Mouse (Mus musculus) cerebellum, adult 2 months (tissue): ENCODE results near the gene Pitx3.

ENCODE experiments used
- CTCF ChIP-seq: fragments of 200-500 bp; IDR thresholded peaks from 2 replicates; pipeline ENCODE4 v1.5.1; 2011; ENCODE audit warnings: low read depth, mild to moderate bottlenecking, control low read depth, low read length, moderate library complexity, borderline replicate concordance; ENCODE audit not compliant: insufficient read depth
- POLR2A ChIP-seq: fragments of 200-500 bp; IDR thresholded peaks from 2 replicates; pipeline ENCODE4 v1.6.1; 2011; ENCODE audit warnings: low read length, control low read depth, borderline replicate concordance; ENCODE audit not compliant: insufficient read depth

DNA sequence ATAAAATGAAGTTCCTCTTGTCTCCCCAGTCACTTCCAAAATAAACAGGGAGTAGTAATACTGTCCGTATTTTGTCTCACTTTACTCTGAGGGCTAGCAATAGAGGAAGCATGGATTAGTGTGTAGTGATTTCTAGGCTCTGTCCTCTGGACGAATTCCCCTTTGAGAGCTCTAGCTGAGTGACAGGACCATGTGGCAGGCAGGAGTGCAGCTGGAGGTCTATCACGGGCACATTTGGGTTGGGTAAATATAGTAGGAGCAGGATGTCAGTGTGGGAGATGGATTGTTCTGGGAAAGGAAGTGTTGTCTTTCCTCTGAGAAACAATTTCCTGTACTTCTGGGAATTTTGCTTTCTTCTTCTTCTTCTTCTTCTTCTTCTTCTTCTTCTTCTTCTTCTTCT is 38.5 kb upstream of the Pitx3 start:
- TF ChIP-seq CTCF (no peak), POLR2A (no peak)
